Mouse (Mus musculus): ENCODE results near the gene Mob3b. TPM values are rescaled to one million over a fixed set of nuclear protein-coding genes. Genes with fewer than 3 reads are reported as not detected.

The Mob3b gene
- total and polyA plus RNA-seq, 2 experiments = 16.5 to 18.3 TPM

- Histone ChIP-seq H3K4me1 (ENCODE audit: control insufficient read depth, insufficient read depth, low read length) (no peaks in the 10 kb centered on the region), H3K9ac (ENCODE audit: low read depth, low read length) (no peak overlapping the region), H3K79me2 (ENCODE audit: control insufficient read depth, insufficient read depth, low read length) (no peaks in the 10 kb centered on the region), H3K36me3 (ENCODE audit: control insufficient read depth, insufficient read depth, low read length) (no peaks in the 10 kb centered on the region), H3K27ac (replicated peaks; ENCODE audit: insufficient read depth, low read depth, low read length) (no peak overlapping the region), H3K4me3 (ENCODE audit: insufficient read depth, low read depth, low read length) (no peak overlapping the region), H3K27me3 (ENCODE audit: control insufficient read depth, insufficient read depth, low read length) (no peaks in the 10 kb centered on the region)
- no peak for DNase-seq (ENCODE audit: extremely low read depth, low read depth, low spot score)
- whole genome bisulfite sequencing = 80% methylated on average over 7 of the region's 7 CpGs
- TF ChIP-seq CTCF (IDR thresholded peaks at IDR 0.05; ENCODE audit: low read depth, low read length) = no peak
- no peak for TF ChIP-seq POLR2A (IDR thresholded peaks at IDR 0.05; ENCODE audit: extremely low read depth, insufficient read depth, low read length)
Measured at GRCm38 (mm10) chr4:34917400-34917799, 239.9 kb downstream of the Mob3b start.

- Histone ChIP-seq H3K27ac (replicated peaks; ENCODE audit: insufficient read depth, low read depth, low read length) (no peak overlapping the region), H3K4me3 (ENCODE audit: insufficient read depth, low read depth, low read length) (no peak overlapping the region), H3K36me3 (ENCODE audit: control insufficient read depth, insufficient read depth, low read length) (no peaks in the 10 kb centered on the region), H3K27me3 (ENCODE audit: control insufficient read depth, insufficient read depth, low read length) (no peaks in the 10 kb centered on the region), H3K4me1 (ENCODE audit: control insufficient read depth, insufficient read depth, low read length) (no peaks in the 10 kb centered on the region), H3K9ac (ENCODE audit: low read depth, low read length) (no peak overlapping the region), H3K79me2 (ENCODE audit: control insufficient read depth, insufficient read depth, low read length) (no peaks in the 10 kb centered on the region)
- no peak for TF ChIP-seq CTCF (IDR thresholded peaks at IDR 0.05; ENCODE audit: low read depth, low read length)
- TF ChIP-seq POLR2A (IDR thresholded peaks at IDR 0.05; ENCODE audit: extremely low read depth, insufficient read depth, low read length) = no peak
- WGBS = 88% methylated on average over 3 of the region's 3 CpGs
- DNase-seq (ENCODE audit: extremely low read depth, low read depth, low spot score) = no peak
Measured at GRCm38 (mm10) chr4:34912171-34912570, 245.1 kb downstream of the Mob3b start.

GRCm38 (mm10) chr4:34911401-34911800 is 245.9 kb downstream of the Mob3b start:
- Histone ChIP-seq H3K27ac (replicated peaks; ENCODE audit: insufficient read depth, low read depth, low read length) (no peak overlapping the region), H3K79me2 (ENCODE audit: control insufficient read depth, insufficient read depth, low read length) (no peaks in the 10 kb centered on the region), H3K36me3 (ENCODE audit: control insufficient read depth, insufficient read depth, low read length) (no peaks in the 10 kb centered on the region), H3K4me3 (ENCODE audit: insufficient read depth, low read depth, low read length) (no peak overlapping the region), H3K4me1 (ENCODE audit: control insufficient read depth, insufficient read depth, low read length) (no peaks in the 10 kb centered on the region), H3K9ac (ENCODE audit: low read depth, low read length) (no peak overlapping the region), H3K27me3 (ENCODE audit: control insufficient read depth, insufficient read depth, low read length) (no peaks in the 10 kb centered on the region)
- no peak for DNase-seq (ENCODE audit: extremely low read depth, low read depth, low spot score)
- TF ChIP-seq CTCF (IDR thresholded peaks at IDR 0.05; ENCODE audit: low read depth, low read length) (no peak), POLR2A (IDR thresholded peaks at IDR 0.05; ENCODE audit: extremely low read depth, insufficient read depth, low read length) (no peak)
- 92% methylated on average over 3 of the region's 3 CpGs for WGBS

GRCm38 (mm10) chr4:34908127-34908526 is 249.2 kb downstream of the Mob3b start:
- H3K27ac ChIP-seq (replicated peaks; ENCODE audit: insufficient read depth, low read depth, low read length) = no peak overlapping the region
- no peak for DNase-seq (ENCODE audit: extremely low read depth, low read depth, low spot score)
- no peaks in the 10 kb centered on the region for H3K36me3 ChIP-seq (ENCODE audit: control insufficient read depth, insufficient read depth, low read length)
- H3K27me3 ChIP-seq (ENCODE audit: control insufficient read depth, insufficient read depth, low read length) = no peaks in the 10 kb centered on the region
- H3K4me3 ChIP-seq (ENCODE audit: insufficient read depth, low read depth, low read length) = no peak overlapping the region
- H3K4me1 ChIP-seq (ENCODE audit: control insufficient read depth, insufficient read depth, low read length) = no peaks in the 10 kb centered on the region
- TF ChIP-seq CTCF (IDR thresholded peaks at IDR 0.05; ENCODE audit: low read depth, low read length) = no peak
- no peak for TF ChIP-seq POLR2A (IDR thresholded peaks at IDR 0.05; ENCODE audit: extremely low read depth, insufficient read depth, low read length)
- 90% methylated on average over 7 of the region's 7 CpGs for WGBS
- H3K9ac ChIP-seq (ENCODE audit: low read depth, low read length) = no peak overlapping the region
- no peaks in the 10 kb centered on the region for H3K79me2 ChIP-seq (ENCODE audit: control insufficient read depth, insufficient read depth, low read length)

- 79% methylated on average over 14 of the region's 14 CpGs for WGBS
- DNase-seq (ENCODE audit: extremely low read depth, low read depth, low spot score) = no peak
- no peaks in the 10 kb centered on the region for H3K27me3 ChIP-seq (ENCODE audit: control insufficient read depth, insufficient read depth, low read length)
- no peaks in the 10 kb centered on the region for H3K79me2 ChIP-seq (ENCODE audit: control insufficient read depth, insufficient read depth, low read length)
- H3K9ac ChIP-seq (ENCODE audit: low read depth, low read length) = no peak overlapping the region
- H3K4me3 ChIP-seq (ENCODE audit: insufficient read depth, low read depth, low read length) = no peak overlapping the region
- no peaks in the 10 kb centered on the region for H3K36me3 ChIP-seq (ENCODE audit: control insufficient read depth, insufficient read depth, low read length)
- H3K4me1 ChIP-seq (ENCODE audit: control insufficient read depth, insufficient read depth, low read length) = no peaks in the 10 kb centered on the region
- H3K27ac ChIP-seq (replicated peaks; ENCODE audit: insufficient read depth, low read depth, low read length) = no peak overlapping the region
- TF ChIP-seq CTCF (IDR thresholded peaks at IDR 0.05; ENCODE audit: low read depth, low read length) (no peak), POLR2A (IDR thresholded peaks at IDR 0.05; ENCODE audit: extremely low read depth, insufficient read depth, low read length) (no peak)
Measured at GRCm38 (mm10) chr4:34907026-34907425, 250.3 kb downstream of the Mob3b start.

GRCm38 (mm10) chr4:34906151-34906550 is 251.1 kb downstream of the Mob3b start:
- 86% methylated on average over 4 of the region's 4 CpGs for WGBS
- Histone ChIP-seq H3K4me3 (ENCODE audit: insufficient read depth, low read depth, low read length) (no peak overlapping the region), H3K27me3 (ENCODE audit: control insufficient read depth, insufficient read depth, low read length) (no peaks in the 10 kb centered on the region), H3K9ac (ENCODE audit: low read depth, low read length) (no peak overlapping the region), H3K36me3 (ENCODE audit: control insufficient read depth, insufficient read depth, low read length) (no peaks in the 10 kb centered on the region), H3K4me1 (ENCODE audit: control insufficient read depth, insufficient read depth, low read length) (peaks cover 3% of the 10 kb centered on the region; the same call in 1 of the 2 replicates), H3K79me2 (ENCODE audit: control insufficient read depth, insufficient read depth, low read length) (no peaks in the 10 kb centered on the region), H3K27ac (replicated peaks; ENCODE audit: insufficient read depth, low read depth, low read length) (no peak overlapping the region)
- TF ChIP-seq POLR2A (IDR thresholded peaks at IDR 0.05; ENCODE audit: extremely low read depth, insufficient read depth, low read length) (no peak), CTCF (IDR thresholded peaks at IDR 0.05; ENCODE audit: low read depth, low read length) (no peak)
- no peak for DNase-seq (ENCODE audit: extremely low read depth, low read depth, low spot score)

All from liver, adult 2 months (tissue).